ENCODE assay signal across 22 mouse cellular contexts in the genomic region with DNA sequence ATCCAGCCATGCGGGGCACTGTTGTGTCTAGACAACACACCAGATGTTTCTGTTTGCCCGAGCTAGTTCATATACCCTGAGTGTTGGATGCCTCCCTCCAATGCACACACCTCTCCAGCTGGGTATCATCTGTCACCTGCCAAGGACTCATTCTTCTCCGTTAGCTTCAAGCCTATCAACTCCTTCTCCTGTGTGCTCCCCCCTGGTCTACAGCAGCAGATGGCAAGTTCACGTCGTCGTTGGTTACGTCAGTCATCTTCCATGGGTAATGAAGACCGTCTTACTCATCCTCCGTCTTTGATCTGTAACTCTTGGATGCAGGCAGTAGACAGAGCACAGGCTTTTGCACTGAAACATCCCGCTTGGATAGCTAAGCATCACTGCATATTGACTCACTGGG. TPM values are rescaled to one million over a fixed set of nuclear protein-coding genes. Genes with fewer than 3 reads are reported as not detected.
"Had no signal": no experiment of that assay in that cellular context is flagged by ENCODE, and none has a peak within 500 bp of the region (broad histone marks: within the 10 kb centered on the region; RNA-seq: fewer than 3 reads in every experiment).

No protein-coding gene starts in this region.

- H3K4me3 ChIP-seq: limb, embryonic 12.5 days; limb, embryonic 15.5 days; megakaryocyte, embryonic 14.5 days; midbrain, embryonic 10.5 days; neural tube, embryonic 12.5 days; neural tube, embryonic 15.5 days had no signal

- H3K36me3 ChIP-seq: limb, embryonic 12.5 days; limb, embryonic 15.5 days; midbrain, embryonic 10.5 days; neural tube, embryonic 12.5 days; neural tube, embryonic 15.5 days had no signal

- H3K27ac ChIP-seq: limb, embryonic 12.5 days; limb, embryonic 15.5 days; liver, embryonic 14.5 days; midbrain, embryonic 10.5 days; neural tube, embryonic 12.5 days; neural tube, embryonic 15.5 days had no signal

- H3K4me2 ChIP-seq: limb, embryonic 12.5 days; limb, embryonic 15.5 days; liver, embryonic 11.5 days; neural tube, embryonic 12.5 days; neural tube, embryonic 15.5 days had no signal

- H3K9ac ChIP-seq: limb, embryonic 12.5 days; limb, embryonic 15.5 days; liver, embryonic 14.5 days; liver, postnatal 0 days; neural tube, embryonic 12.5 days; neural tube, embryonic 15.5 days had no signal

- H3K9me3 ChIP-seq: limb, embryonic 12.5 days; limb, embryonic 15.5 days; megakaryocyte, embryonic 14.5 days; midbrain, embryonic 10.5 days; neural tube, embryonic 12.5 days; neural tube, embryonic 15.5 days had no signal

- H3K27me3 ChIP-seq: limb, embryonic 12.5 days; limb, embryonic 15.5 days; megakaryocyte, embryonic 14.5 days; neural tube, embryonic 12.5 days; neural tube, embryonic 15.5 days had no signal

- ATAC-seq: liver, postnatal 0 days; lung, postnatal 0 days had no signal

- H3K4me1 ChIP-seq: limb, embryonic 15.5 days; megakaryocyte, embryonic 14.5 days; neural tube, embryonic 12.5 days had no signal

- DNase-seq: kidney, adult 11 months; kidney, adult 9 months; kidney, postnatal 14 days; kidney, postnatal 4 days; left cerebral cortex, postnatal 4 days; liver, postnatal 0 days; lung, postnatal 36 days; midbrain, embryonic 14.5 days; thymus, adult 18-20 months; thymus, postnatal 14 days; thymus, postnatal 4 days had no signal

RNA-seq across cellular contexts. Expression of gene Cfap58, which starts 42.8 kb away (rescaled TPM):
- polyA plus RNA-seq: limb, embryonic 15.5 days; liver, embryonic 14.5 days; liver, postnatal 0 days; small intestine, adult 2 months; spleen, adult 2 months had no signal
